Mouse (Mus musculus) myocyte (in vitro differentiated cells): ENCODE results near the gene Xxylt1. TPM values are rescaled to one million over a fixed set of nuclear protein-coding genes. Genes with fewer than 3 reads are reported as not detected.

ENCODE experiments used
- H3K27me3 ChIP-seq: one replicate; pipeline ENCODE4 v1.6.1; 2011; ENCODE audit not compliant: control insufficient read depth, insufficient read depth, insufficient read length
- H3K36me3 ChIP-seq: one replicate; pipeline ENCODE4 v1.6.1; 2011; ENCODE audit not compliant: control insufficient read depth, insufficient read depth
- H3K4me2 ChIP-seq: one replicate; pipeline ENCODE4 v1.6.1; 2011; ENCODE audit warnings: low read depth, control low read depth
- H3K4me3 ChIP-seq: one replicate; pipeline ENCODE4 v1.5.1; 2011; ENCODE audit warnings: mild to moderate bottlenecking, control low read depth, moderate library complexity
- H3K79me2 ChIP-seq: one replicate; pipeline ENCODE4 v1.6.1; 2011; ENCODE audit not compliant: control insufficient read depth, insufficient read depth
- H3ac ChIP-seq: one replicate; pipeline ENCODE4 v1.6.1; 2011; ENCODE audit not compliant: control insufficient read depth, insufficient read length
- CEBPB ChIP-seq: IDR thresholded peaks from 2 replicates; pipeline ENCODE4 v1.6.1; 2011; ENCODE audit warnings: mild to moderate bottlenecking, moderate library complexity; ENCODE audit not compliant: poor library complexity, insufficient read depth, severe bottlenecking
- E2F4 ChIP-seq: IDR thresholded peaks from one replicate; pipeline ENCODE4 v1.6.1; 2011; ENCODE audit warnings: mild to moderate bottlenecking, control low read depth, moderate library complexity; ENCODE audit not compliant: insufficient read depth
- MAX ChIP-seq: IDR thresholded peaks from one replicate; pipeline ENCODE4 v1.6.1; 2011; ENCODE audit warnings: low read depth, mild to moderate bottlenecking, control low read depth
- MYOD1 ChIP-seq, 3 experiments: IDR thresholded peaks; one replicate each; pipeline ENCODE4 v1.6.1; 2011; ENCODE audit warnings: control low read depth in 2 of 3, low read depth in 2 of 3, mild to moderate bottlenecking in 2 of 3, moderate library complexity in 1 of 3; ENCODE audit not compliant: insufficient read length in 2 of 3, control insufficient read depth in 1 of 3
- MYOG ChIP-seq, 3 experiments: IDR thresholded peaks; one replicate each; pipeline ENCODE4 v1.6.1; 2011; ENCODE audit warnings: control low read depth in 2 of 3, low read depth in 2 of 3, mild to moderate bottlenecking in 2 of 3; ENCODE audit not compliant: insufficient read length in 2 of 3, control insufficient read depth in 1 of 3, insufficient read depth in 1 of 3
- POLR2A ChIP-seq: IDR thresholded peaks from one replicate; pipeline ENCODE4 v1.6.1; 2011; ENCODE audit warnings: low read depth, mild to moderate bottlenecking, control low read depth, moderate library complexity; ENCODE audit not compliant: insufficient read length
- POLR2AphosphoS2 ChIP-seq: IDR thresholded peaks from one replicate; pipeline ENCODE4 v1.6.1; 2011; ENCODE audit warnings: low read depth, control low read depth; ENCODE audit not compliant: insufficient read length
- REST ChIP-seq: IDR thresholded peaks from one replicate; pipeline ENCODE4 v1.6.1; 2011; ENCODE audit warnings: mild to moderate bottlenecking, control low read depth, moderate library complexity; ENCODE audit not compliant: insufficient read depth, insufficient read length
- SRF ChIP-seq: IDR thresholded peaks from one replicate; pipeline ENCODE4 v1.6.1; 2011; ENCODE audit warnings: low read depth; ENCODE audit not compliant: control insufficient read depth, insufficient read length
- TCF12 ChIP-seq: IDR thresholded peaks from one replicate; pipeline ENCODE4 v1.6.1; 2011; ENCODE audit warnings: mild to moderate bottlenecking, control low read depth; ENCODE audit not compliant: poor library complexity, insufficient read depth, severe bottlenecking
- TCF3 ChIP-seq: IDR thresholded peaks from one replicate; pipeline ENCODE4 v1.6.1; 2011; ENCODE audit warnings: low read depth, control low read depth; ENCODE audit not compliant: insufficient read length
- USF1 ChIP-seq: IDR thresholded peaks from one replicate; pipeline ENCODE4 v1.6.1; 2011; ENCODE audit warnings: low read depth, mild to moderate bottlenecking, control low read depth, moderate library complexity
- polyA plus RNA-seq: library from polyadenylated mRNA; unstranded; fragments of >200 nt; fragmentation: generic; extraction: Trizol; gene quantifications from one replicate; pipeline ENCODE4 v1.2.1, GENCODE M21; 2012; ENCODE audit warnings: missing spikeins

The Xxylt1 gene
- polyA plus RNA-seq, 1 experiment: 7.6 TPM

DNA sequence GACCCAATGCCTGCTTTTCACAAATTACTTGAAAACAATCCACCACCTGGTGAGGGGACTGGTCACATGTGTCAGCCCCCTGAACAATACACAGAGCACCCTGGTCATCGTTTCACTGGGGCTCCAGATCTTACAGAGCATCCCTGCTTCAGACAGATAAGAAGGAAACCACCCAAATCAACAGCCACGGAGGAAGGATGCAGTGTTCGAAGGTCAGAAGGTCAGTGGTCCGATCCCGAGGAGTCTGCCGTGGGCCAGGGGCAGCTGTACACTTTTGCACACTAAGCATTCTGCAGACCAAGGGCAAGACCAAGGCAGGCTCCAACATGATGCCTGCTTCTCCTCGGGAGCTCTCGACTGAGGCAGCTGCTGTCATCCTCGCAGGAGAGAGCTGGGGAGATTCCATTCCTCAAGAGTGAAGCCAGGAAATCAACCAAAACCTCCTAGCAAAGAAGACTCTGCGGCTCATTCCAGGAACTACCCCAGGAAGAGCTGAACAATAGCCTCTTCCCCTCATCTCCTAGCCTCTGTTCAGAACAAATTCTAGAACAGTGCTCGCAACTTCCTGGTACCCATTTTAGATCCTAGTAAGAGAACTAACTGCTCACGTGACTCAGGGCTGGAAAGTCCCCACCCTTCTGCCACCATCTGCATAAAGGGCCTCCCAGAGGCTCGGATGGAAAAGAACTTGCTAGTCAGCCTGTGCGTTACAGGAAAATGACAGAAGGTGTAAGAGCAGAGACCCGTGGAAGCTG, 14.7 kb downstream of the Xxylt1 start:
- no peaks in the 10 kb centered on the region for H3K27me3 ChIP-seq
- no peaks in the 10 kb centered on the region for H3K36me3 ChIP-seq
- TF ChIP-seq SRF (no peak), POLR2AphosphoS2 (no peak), USF1 (peak; percentile 37), TCF3 (no peak), MYOD1 (IDR thresholded peaks at IDR 0.05; ENCODE audit: control insufficient read depth in 1 of 3, insufficient read length in 2 of 3, low read depth in 2 of 3) (no peak), CEBPB (no peak), MYOG (IDR thresholded peaks at IDR 0.05; ENCODE audit: control insufficient read depth in 1 of 3, insufficient read depth in 1 of 3, insufficient read length in 2 of 3, low read depth in 2 of 3) (no peak)
- H3K4me3 ChIP-seq: no peak overlapping the region
- H3K79me2 ChIP-seq: no peaks in the 10 kb centered on the region
- H3K4me2 ChIP-seq: no peak overlapping the region
- H3ac ChIP-seq: no peak overlapping the region

DNA sequence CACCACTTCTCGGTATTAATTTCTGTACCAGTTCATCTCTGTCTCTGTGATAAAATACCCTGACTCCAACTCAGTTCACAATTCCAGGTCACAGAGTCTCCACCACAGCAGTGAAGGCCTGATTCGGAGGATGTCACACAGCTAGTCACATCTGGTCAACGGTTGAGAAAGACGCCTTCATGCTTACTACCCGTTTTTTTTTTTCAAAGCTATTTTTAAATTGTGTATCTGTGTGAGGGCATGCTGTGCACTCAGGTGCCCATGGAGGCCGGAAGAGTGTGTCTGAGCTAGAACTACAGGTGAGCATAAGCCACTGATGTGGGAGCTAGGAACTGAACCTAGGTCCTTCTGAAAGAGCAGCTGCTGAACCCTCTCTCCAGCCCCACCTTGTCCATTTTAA, 16.4 kb downstream of the Xxylt1 start:
- no peak overlapping the region for H3K4me2 ChIP-seq
- H3ac ChIP-seq: no peak overlapping the region
- no peak overlapping the region for H3K4me3 ChIP-seq
- no peaks in the 10 kb centered on the region for H3K36me3 ChIP-seq
- no peaks in the 10 kb centered on the region for H3K79me2 ChIP-seq
- TF ChIP-seq TCF3 (no peak), POLR2A (no peak), MYOG (IDR thresholded peaks at IDR 0.05; ENCODE audit: control insufficient read depth in 1 of 3, insufficient read depth in 1 of 3, insufficient read length in 2 of 3, low read depth in 2 of 3) (no peak), TCF12 (no peak), MYOD1 (IDR thresholded peaks at IDR 0.05; ENCODE audit: control insufficient read depth in 1 of 3, insufficient read length in 2 of 3, low read depth in 2 of 3) (no peak), POLR2AphosphoS2 (no peak), REST (no peak), USF1 (no peak), CEBPB (no peak), SRF (no peak), E2F4 (no peak), MAX (no peak)
- no peaks in the 10 kb centered on the region for H3K27me3 ChIP-seq

DNA sequence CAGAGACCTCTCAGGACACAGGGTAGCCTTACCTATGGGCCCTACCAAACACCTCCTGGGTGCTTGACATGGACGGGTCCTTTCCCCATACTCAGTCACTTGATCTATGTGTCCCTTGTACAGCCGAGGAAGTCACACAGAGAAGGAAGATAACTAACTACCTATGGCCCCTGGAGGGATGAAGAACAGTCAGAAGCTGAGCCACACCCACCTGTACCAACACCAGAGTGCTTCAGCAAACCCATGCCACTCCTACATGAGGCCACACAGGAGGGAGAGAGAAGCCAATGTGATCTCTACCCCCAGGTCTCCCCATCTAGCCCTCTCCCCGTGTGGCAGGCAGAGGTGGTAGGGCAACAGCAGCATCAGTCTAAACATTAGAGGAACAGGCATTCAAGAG, 18.3 kb downstream of the Xxylt1 start:
- TF ChIP-seq E2F4 (no peak), TCF12 (no peak), REST (no peak), SRF (no peak), TCF3 (no peak), MYOD1 (IDR thresholded peaks at IDR 0.05; ENCODE audit: control insufficient read depth in 1 of 3, insufficient read length in 2 of 3, low read depth in 2 of 3) (no peak), POLR2A (no peak)

DNA sequence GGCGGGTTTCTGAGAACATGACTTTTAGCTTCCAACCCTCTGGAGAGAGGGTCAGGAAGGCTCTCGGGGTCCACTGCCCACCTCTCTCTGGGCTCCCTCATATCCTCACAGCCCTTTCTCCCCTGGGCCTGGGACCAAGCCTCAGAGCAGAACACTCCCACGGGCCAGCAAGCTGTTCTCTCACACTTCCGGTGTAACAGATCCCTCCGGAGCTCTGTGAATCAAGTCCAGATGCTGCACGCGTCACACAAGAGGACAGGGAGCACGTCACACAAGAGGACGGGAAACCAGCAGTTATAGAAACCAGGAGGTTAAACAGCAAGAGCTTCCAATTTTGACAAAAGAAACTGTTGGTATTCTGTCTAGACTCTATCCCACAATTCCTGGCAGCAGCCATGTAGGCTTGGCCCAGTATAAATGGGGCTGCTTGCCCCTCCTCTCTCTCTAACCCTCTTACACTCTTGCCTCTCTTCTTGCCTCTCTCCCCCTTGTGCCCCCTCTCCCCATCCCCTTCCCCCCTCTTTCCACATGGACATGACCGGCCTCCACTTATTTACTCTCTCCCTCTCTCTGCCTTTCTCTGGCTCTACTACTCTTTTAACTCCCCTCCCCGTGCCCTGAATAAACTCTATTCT, 19.9 kb downstream of the Xxylt1 start:
- Histone ChIP-seq H3K36me3 (no peaks in the 10 kb centered on the region), H3K4me2 (no peak overlapping the region), H3K27me3 (no peaks in the 10 kb centered on the region), H3K4me3 (no peak overlapping the region), H3K79me2 (no peaks in the 10 kb centered on the region), H3ac (no peak overlapping the region)
- TF ChIP-seq MYOG (IDR thresholded peaks at IDR 0.05; ENCODE audit: control insufficient read depth in 1 of 3, insufficient read depth in 1 of 3, insufficient read length in 2 of 3, low read depth in 2 of 3) (no peak), MYOD1 (IDR thresholded peaks at IDR 0.05; ENCODE audit: control insufficient read depth in 1 of 3, insufficient read length in 2 of 3, low read depth in 2 of 3) (no peak), SRF (no peak), E2F4 (no peak), TCF12 (no peak), TCF3 (no peak), POLR2A (no peak), MAX (no peak), POLR2AphosphoS2 (no peak), USF1 (no peak), CEBPB (no peak), REST (no peak)

More for the DNA sequence above, 18.3 kb downstream of the Xxylt1 start:
- Histone ChIP-seq H3ac (no peak overlapping the region), H3K4me3 (no peak overlapping the region), H3K27me3 (no peaks in the 10 kb centered on the region), H3K4me2 (no peak overlapping the region), H3K36me3 (no peaks in the 10 kb centered on the region), H3K79me2 (no peaks in the 10 kb centered on the region)

DNA sequence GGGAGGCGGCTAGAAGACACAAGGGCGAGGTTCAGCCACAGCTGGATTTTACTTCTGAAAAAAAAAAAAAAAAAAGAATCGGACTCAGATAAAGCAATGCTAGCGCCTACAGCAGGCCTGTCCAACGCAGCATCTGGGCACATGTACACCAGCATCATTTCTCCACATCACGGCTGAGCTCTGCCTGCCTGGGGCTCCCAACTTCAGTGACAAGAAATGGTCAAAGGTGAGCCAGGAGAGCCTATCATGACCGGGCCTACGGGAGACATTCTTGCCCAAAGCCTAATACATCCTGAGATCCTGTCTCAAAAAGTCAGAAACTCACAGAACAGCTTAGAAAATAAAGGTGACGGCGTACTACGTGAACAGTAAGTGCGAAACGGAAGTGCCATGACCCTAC, 20.5 kb downstream of the Xxylt1 start:
- no peak overlapping the region for H3K4me3 ChIP-seq
- no peaks in the 10 kb centered on the region for H3K79me2 ChIP-seq
- TF ChIP-seq REST: no peak
- TF ChIP-seq USF1: no peak
- no peak for TF ChIP-seq MYOG (IDR thresholded peaks at IDR 0.05; ENCODE audit: control insufficient read depth in 1 of 3, insufficient read depth in 1 of 3, insufficient read length in 2 of 3, low read depth in 2 of 3)
- no peak overlapping the region for H3K4me2 ChIP-seq
- H3K27me3 ChIP-seq: no peaks in the 10 kb centered on the region
- H3K36me3 ChIP-seq: no peaks in the 10 kb centered on the region
- H3ac ChIP-seq: no peak overlapping the region
